Mouse (Mus musculus): ENCODE data around the gene Cenps. TPM values are rescaled to one million over a fixed set of nuclear protein-coding genes. Genes with fewer than 3 reads are reported as not detected.
A peak's percentile ranks its signal among the peaks of the same experiment; 100 is the strongest.
"Not testable (repeated sequence)": the region's sequence is repeated elsewhere in the genome, so short reads cannot be mapped to it uniquely, and the experiment has no call there.

Cenps gene
- polyA plus RNA-seq, 1 experiment from 2014 or later = 29.2 TPM

DNA sequence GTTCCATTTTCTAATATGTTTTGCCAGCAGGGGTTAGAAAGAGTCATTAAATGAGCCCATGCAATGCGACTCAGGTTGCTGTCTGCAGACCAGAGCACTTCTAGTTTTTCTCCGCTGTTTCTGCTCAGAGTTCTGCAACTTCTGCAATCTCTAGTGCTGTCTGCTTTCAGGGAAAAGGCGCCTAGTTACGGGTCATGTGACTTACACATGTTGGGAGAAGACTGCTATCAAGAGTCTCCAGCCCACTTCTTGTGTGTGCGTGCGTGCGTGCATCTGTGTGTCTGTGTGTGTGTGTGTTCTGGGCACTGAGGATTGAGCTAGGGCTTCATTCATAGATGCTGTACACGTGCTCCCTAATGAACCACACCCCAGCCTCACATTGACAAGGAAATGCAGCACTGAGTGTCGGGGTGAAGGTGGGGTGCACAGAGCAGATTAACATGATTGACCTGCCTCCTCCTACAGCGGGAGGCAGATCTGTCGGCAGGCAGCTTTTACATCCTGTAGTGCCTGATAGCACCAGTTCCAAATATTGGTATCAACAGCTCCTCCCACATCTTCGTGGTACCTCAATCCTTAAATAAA is 17.4 kb downstream of the Cenps start:
- H3K27ac ChIP-seq (ENCODE audit: low read depth, low read length); H3K9ac ChIP-seq (ENCODE audit: low read length); ATAC-seq; H3K4me3 ChIP-seq (ENCODE audit: low read depth, low read length); H3K4me2 ChIP-seq (ENCODE audit: low read length); H3K4me1 ChIP-seq (ENCODE audit: control insufficient read depth, insufficient read depth, low read length); H3K27me3 ChIP-seq (replicated peaks; ENCODE audit: control insufficient read depth, insufficient read depth, low read length); DNase-seq (ENCODE audit: low spot score); H3K9me3 ChIP-seq (replicated peaks; ENCODE audit: control insufficient read depth, low read length): not testable (repeated sequence)
- H3K36me3 ChIP-seq (ENCODE audit: control insufficient read depth, insufficient read depth, low read length) = peaks cover 22% of the 10 kb centered on the region; the same call in 1 of the 2 replicates
- WGBS = 82% methylated on average over 12 of the region's 12 CpGs

- peak; percentile 93 for ATAC-seq
- under 1% methylated on average over 35 of the region's 35 CpGs for WGBS
- no peak within 1 kb of the TSS for H3K27ac ChIP-seq (ENCODE audit: low read depth, low read length)
Observed at GRCm38 (mm10) chr4:149103875-149104561, 33.4 kb downstream of the Cenps start, which contains the start of gene Dffa. Gene Dffa (plus strand): TSS chr4:149104146.

GRCm38 (mm10) chr4:149101456-149101855 is 36.0 kb downstream of the Cenps start:
- ATAC-seq = no peak
- no peak for DNase-seq (ENCODE audit: low spot score)
- Histone ChIP-seq H3K9ac (ENCODE audit: low read length) (no peak overlapping the region), H3K36me3 (ENCODE audit: control insufficient read depth, insufficient read depth, low read length) (peaks cover 4% of the 10 kb centered on the region), H3K4me2 (ENCODE audit: low read length) (no peak overlapping the region), H3K4me1 (ENCODE audit: control insufficient read depth, insufficient read depth, low read length) (peaks cover 12% of the 10 kb centered on the region), H3K27ac (ENCODE audit: low read depth, low read length) (no peak overlapping the region), H3K4me3 (ENCODE audit: low read depth, low read length) (no peak overlapping the region), H3K27me3 (replicated peaks; ENCODE audit: control insufficient read depth, insufficient read depth, low read length) (no peaks in the 10 kb centered on the region), H3K9me3 (replicated peaks; ENCODE audit: control insufficient read depth, low read length) (no peaks in the 10 kb centered on the region)
- WGBS = 88% methylated on average over 3 of the region's 3 CpGs

More at GRCm38 (mm10) chr4:149103875-149104561, 33.4 kb downstream of the Cenps start, which contains the start of gene Dffa:
- Histone ChIP-seq H3K36me3 (ENCODE audit: control insufficient read depth, insufficient read depth, low read length) (peaks cover 24% of the 10 kb centered on the region), H3K4me1 (ENCODE audit: control insufficient read depth, insufficient read depth, low read length) (peaks cover 6% of the 10 kb centered on the region; the same call in 1 of the 2 replicates), H3K9ac (ENCODE audit: low read length) (peak within 1 kb of the TSS; percentile 87), H3K4me2 (ENCODE audit: low read length) (peak within 1 kb of the TSS; percentile 90), H3K4me3 (ENCODE audit: low read depth, low read length) (peak within 1 kb of the TSS; percentile 74), H3K27me3 (replicated peaks; ENCODE audit: control insufficient read depth, insufficient read depth, low read length) (no peaks in the 10 kb centered on the region), H3K9me3 (replicated peaks; ENCODE audit: control insufficient read depth, low read length) (no peaks in the 10 kb centered on the region)
- peak; percentile 97 for DNase-seq (ENCODE audit: low spot score)

GRCm38 (mm10) chr4:149100449-149100848 is 37.0 kb downstream of the Cenps start:
- H3K27me3 ChIP-seq (replicated peaks; ENCODE audit: control insufficient read depth, insufficient read depth, low read length); H3K36me3 ChIP-seq (ENCODE audit: control insufficient read depth, insufficient read depth, low read length); H3K27ac ChIP-seq (ENCODE audit: low read depth, low read length); H3K9ac ChIP-seq (ENCODE audit: low read length); H3K9me3 ChIP-seq (replicated peaks; ENCODE audit: control insufficient read depth, low read length); DNase-seq (ENCODE audit: low spot score); H3K4me3 ChIP-seq (ENCODE audit: low read depth, low read length); ATAC-seq; H3K4me2 ChIP-seq (ENCODE audit: low read length): not testable (repeated sequence)
- H3K4me1 ChIP-seq (ENCODE audit: control insufficient read depth, insufficient read depth, low read length) = peaks cover 12% of the 10 kb centered on the region
- 88% methylated on average over 12 of the region's 12 CpGs for WGBS

GRCm38 (mm10) chr4:149099369-149100017 is 37.9 kb downstream of the Cenps start, which contains the start of gene Pex14:
Gene Pex14 (minus strand): TSS chr4:149099876.
- H3K9me3 ChIP-seq (replicated peaks; ENCODE audit: control insufficient read depth, low read length) = no peaks in the 10 kb centered on the region
- peak within 1 kb of the TSS; percentile 96 for H3K4me2 ChIP-seq (ENCODE audit: low read length)
- peak within 1 kb of the TSS; percentile 95 for H3K4me3 ChIP-seq (ENCODE audit: low read depth, low read length)
- H3K4me1 ChIP-seq (ENCODE audit: control insufficient read depth, insufficient read depth, low read length) = peaks cover 7% of the 10 kb centered on the region
- no peaks in the 10 kb centered on the region for H3K27me3 ChIP-seq (replicated peaks; ENCODE audit: control insufficient read depth, insufficient read depth, low read length)
- peak; percentile 96 for DNase-seq (ENCODE audit: low spot score)
- ATAC-seq = peak; percentile 78
- no peaks in the 10 kb centered on the region for H3K36me3 ChIP-seq (ENCODE audit: control insufficient read depth, insufficient read depth, low read length)
- peak within 1 kb of the TSS; percentile 89 for H3K9ac ChIP-seq (ENCODE audit: low read length)
- H3K27ac ChIP-seq (ENCODE audit: low read depth, low read length) = peak within 1 kb of the TSS; percentile 33; the same call in 1 of the 2 replicates
- WGBS = under 1% methylated on average over 49 of the region's 50 CpGs

DNA sequence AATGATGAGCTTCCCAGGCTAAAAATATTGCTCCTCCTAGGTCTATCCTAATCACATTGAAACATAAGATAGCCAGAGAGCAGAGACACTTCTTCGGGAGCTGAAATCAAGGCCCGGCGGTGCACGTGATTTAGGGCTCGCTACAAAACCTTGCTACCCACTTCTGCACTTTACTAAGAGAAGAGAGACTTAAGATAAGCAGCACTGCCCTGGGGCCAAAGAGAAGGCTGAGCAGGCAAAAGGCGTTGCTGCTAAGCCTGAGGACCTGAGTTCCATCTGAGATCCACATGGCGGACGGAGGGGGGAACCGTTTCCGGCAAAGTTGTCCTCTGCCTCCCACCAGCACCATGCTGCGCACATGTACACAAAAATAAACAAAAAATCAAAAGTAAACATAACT is 38.9 kb downstream of the Cenps start:
- Histone ChIP-seq H3K9me3 (replicated peaks; ENCODE audit: control insufficient read depth, low read length) (no peaks in the 10 kb centered on the region), H3K27me3 (replicated peaks; ENCODE audit: control insufficient read depth, insufficient read depth, low read length) (no peaks in the 10 kb centered on the region), H3K27ac (ENCODE audit: low read depth, low read length) (no peak overlapping the region), H3K9ac (ENCODE audit: low read length) (peak overlapping the region; percentile 89), H3K4me2 (ENCODE audit: low read length) (peak overlapping the region; percentile 96), H3K36me3 (ENCODE audit: control insufficient read depth, insufficient read depth, low read length) (peaks cover 4% of the 10 kb centered on the region; the same call in 1 of the 2 replicates), H3K4me3 (ENCODE audit: low read depth, low read length) (peak overlapping the region; percentile 95), H3K4me1 (ENCODE audit: control insufficient read depth, insufficient read depth, low read length) (peaks cover 6% of the 10 kb centered on the region)
- WGBS = 19% methylated on average over 11 of the region's 11 CpGs
- DNase-seq (ENCODE audit: low spot score) (no peak), ATAC-seq (no peak)

DNA sequence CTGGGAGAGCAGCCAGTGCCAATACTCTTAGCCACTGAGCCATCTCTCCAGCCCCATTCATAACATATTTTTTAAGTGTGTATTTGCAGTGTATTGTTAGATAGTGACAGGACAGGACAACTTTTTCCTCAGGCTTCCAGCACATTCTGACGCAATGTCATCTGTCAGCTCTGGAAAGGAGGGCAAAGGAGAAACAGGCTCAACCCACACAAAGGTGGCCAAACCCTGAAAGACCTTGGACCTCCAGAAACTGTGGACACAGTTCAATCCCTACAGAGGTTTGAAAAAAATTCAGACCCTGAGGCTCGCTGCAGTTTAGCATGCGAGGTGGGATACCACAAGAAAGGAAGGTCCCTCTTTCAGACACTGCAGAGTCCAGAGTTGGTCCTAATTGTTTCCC is 39.5 kb downstream of the Cenps start:
- H3K4me2 ChIP-seq (ENCODE audit: low read length) = peak overlapping the region; percentile 96; the same call in 1 of the 2 replicates
- no peak overlapping the region for H3K4me3 ChIP-seq (ENCODE audit: low read depth, low read length)
- 86% methylated on average over 3 of the region's 3 CpGs for WGBS

GRCm38 (mm10) chr4:149091364-149091763 is 46.1 kb downstream of the Cenps start:
- WGBS = 91% methylated on average over 8 of the region's 8 CpGs
- Histone ChIP-seq H3K9ac (ENCODE audit: low read length) (no peak overlapping the region), H3K4me1 (ENCODE audit: control insufficient read depth, insufficient read depth, low read length) (no peaks in the 10 kb centered on the region), H3K4me2 (ENCODE audit: low read length) (no peak overlapping the region), H3K27me3 (replicated peaks; ENCODE audit: control insufficient read depth, insufficient read depth, low read length) (no peaks in the 10 kb centered on the region), H3K9me3 (replicated peaks; ENCODE audit: control insufficient read depth, low read length) (no peaks in the 10 kb centered on the region), H3K4me3 (ENCODE audit: low read depth, low read length) (no peak overlapping the region), H3K36me3 (ENCODE audit: control insufficient read depth, insufficient read depth, low read length) (peaks cover 13% of the 10 kb centered on the region), H3K27ac (ENCODE audit: low read depth, low read length) (no peak overlapping the region)
- DNase-seq (ENCODE audit: low spot score) (no peak), ATAC-seq (no peak)

More for the DNA sequence above, 39.5 kb downstream of the Cenps start:
- no peak for DNase-seq (ENCODE audit: low spot score)
- Histone ChIP-seq H3K27me3 (replicated peaks; ENCODE audit: control insufficient read depth, insufficient read depth, low read length) (no peaks in the 10 kb centered on the region), H3K27ac (ENCODE audit: low read depth, low read length) (no peak overlapping the region), H3K9me3 (replicated peaks; ENCODE audit: control insufficient read depth, low read length) (no peaks in the 10 kb centered on the region), H3K9ac (ENCODE audit: low read length) (no peak overlapping the region), H3K4me1 (ENCODE audit: control insufficient read depth, insufficient read depth, low read length) (peaks cover 6% of the 10 kb centered on the region), H3K36me3 (ENCODE audit: control insufficient read depth, insufficient read depth, low read length) (peaks cover 7% of the 10 kb centered on the region)
- no peak for ATAC-seq
